Mouse (Mus musculus): ENCODE results near the gene Trabd2b. TPM values are rescaled to one million over a fixed set of nuclear protein-coding genes. Genes with fewer than 3 reads are reported as not detected.

The Trabd2b gene
- total and polyA plus RNA-seq, 3 experiments = 1.9 to 2.5 (median 2.4) TPM

- peak; percentile 75 for DNase-seq
Measured at GRCm38 (mm10) chr4:114647689-114648088, 241.2 kb downstream of the Trabd2b start.

GRCm38 (mm10) chr4:114648532-114649074, 242.1 kb downstream of the Trabd2b start:
- DNase-seq = no peak

DNA sequence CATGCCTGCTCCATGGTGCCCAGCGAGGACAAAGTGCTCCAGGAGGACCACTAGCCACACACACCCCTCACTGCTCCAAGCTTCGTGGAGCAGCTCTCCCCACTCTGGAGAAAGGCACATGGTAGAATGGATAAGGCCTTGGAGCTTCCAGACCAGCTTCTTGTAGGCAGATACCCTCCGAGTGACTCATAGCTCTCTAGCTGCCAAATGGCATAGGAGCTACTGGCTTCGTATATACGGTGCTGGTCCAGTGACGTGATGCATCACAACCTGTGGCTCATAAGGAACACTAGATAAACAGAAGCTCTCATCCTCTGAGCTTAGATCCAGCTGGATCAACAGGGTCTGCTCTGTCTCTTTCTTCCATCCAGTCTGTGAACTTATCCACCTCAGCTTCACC, 244.0 kb downstream of the Trabd2b start:
- peak; percentile 13 for DNase-seq

- no peak for DNase-seq
Measured at GRCm38 (mm10) chr4:114651007-114651406, 244.5 kb downstream of the Trabd2b start.

GRCm38 (mm10) chr4:114651606-114652005, 245.1 kb downstream of the Trabd2b start:
- DNase-seq = peak; percentile 20

DNA sequence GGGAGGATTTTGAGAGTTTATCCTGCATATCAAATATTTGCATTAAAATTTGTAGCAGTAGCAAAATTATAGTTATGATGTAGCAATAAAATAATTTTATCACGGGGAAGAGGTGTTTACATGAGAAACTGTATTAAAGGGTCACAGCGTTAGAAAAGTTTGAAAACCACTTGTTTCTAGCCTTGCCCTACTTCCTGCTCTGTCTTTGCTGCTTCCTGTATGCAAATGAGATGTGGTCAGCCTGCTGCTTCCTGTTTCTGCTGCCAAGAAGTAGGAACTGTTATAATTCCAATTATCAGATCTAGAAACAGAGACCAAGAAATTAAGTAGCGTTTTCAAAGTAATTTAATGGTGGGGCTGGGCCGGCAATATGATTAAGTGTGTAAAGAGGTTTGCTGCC, 245.9 kb downstream of the Trabd2b start:
- no peak for DNase-seq

- DNase-seq = no peak
Measured at GRCm38 (mm10) chr4:114657933-114658332, 251.4 kb downstream of the Trabd2b start.

DNA sequence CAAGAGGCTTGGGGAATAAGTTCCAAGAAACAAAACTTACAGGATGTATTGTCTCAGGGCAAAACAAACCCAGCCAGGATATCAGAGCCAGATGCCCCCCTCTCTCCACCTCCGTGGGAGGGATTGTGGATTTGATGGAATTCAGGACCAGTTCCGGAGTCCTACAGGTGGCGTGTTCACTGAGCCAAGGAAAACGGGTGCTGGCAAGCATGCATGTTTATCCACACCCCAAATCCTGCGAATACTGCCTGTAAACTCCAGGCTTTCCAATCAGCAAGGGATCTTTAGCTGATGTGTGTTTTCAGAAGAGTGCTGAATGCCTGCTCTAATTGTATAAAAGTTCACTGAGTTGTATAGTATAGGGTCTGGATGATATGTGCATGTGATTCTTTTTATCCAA, 253.4 kb downstream of the Trabd2b start:
- DNase-seq = no peak

GRCm38 (mm10) chr4:114664063-114665036, 257.8 kb downstream of the Trabd2b start:
- no peak for DNase-seq

Other genes with a start within 250 kb of the Trabd2b start
- not detected for gene Skint11, start 243.3 kb upstream of the Trabd2b start, total RNA-seq (2021)
- gene Skint11, start 243.3 kb upstream of the Trabd2b start, polyA plus RNA-seq (2012; rRNA removed) = not detected in 2 replicates